Mouse (Mus musculus): ENCODE measurements around the gene Hexa. TPM values are rescaled to one million over a fixed set of nuclear protein-coding genes. Genes with fewer than 3 reads are reported as not detected.

The Hexa gene
- polyA plus RNA-seq (2016; fragmentation: Nextera tagmentation; extraction: Ambion mirVana): 42.4 and 42.5 TPM in 2 replicates

DNA sequence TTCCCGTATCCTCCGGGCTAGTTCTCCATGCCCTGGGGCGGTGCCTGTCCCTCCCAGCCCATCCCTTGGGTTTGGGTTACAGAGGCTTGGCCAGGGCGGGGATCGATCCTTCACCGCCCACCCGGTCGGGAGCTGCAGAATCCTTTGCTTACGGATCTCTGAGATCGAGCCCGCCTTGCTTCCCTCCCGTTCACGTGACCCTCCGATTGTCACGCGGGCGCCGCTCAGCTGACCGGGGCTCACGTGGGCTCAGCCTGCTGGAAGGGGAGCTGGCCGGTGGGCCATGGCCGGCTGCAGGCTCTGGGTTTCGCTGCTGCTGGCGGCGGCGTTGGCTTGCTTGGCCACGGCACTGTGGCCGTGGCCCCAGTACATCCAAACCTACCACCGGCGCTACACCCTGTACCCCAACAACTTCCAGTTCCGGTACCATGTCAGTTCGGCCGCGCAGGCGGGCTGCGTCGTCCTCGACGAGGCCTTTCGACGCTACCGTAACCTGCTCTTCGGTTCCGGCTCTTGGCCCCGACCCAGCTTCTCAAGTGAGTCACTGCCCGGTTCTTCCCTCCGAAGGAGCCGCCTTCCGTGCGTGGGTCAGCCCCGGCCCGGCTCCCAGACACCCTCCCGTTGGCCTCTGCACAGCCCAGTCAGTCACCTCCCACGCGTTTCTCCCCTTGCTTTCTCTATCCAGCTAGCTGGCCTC, at the start of gene Hexa, which contains the start of gene Tmem202:
Gene Hexa, plus strand, starts transcription at position 100 of the 697 bp plus-strand sequence.
Gene Tmem202, minus strand, starts transcription at position 407 of the 697 bp plus-strand sequence.
- Histone ChIP-seq H3K27ac (peak within 1 kb of the TSS; percentile 53), H3K36me3 (no peaks in the 10 kb centered on the region), H3K4me3 (peak within 1 kb of the TSS; percentile 68), H3K9ac (peak within 1 kb of the TSS; percentile 72), H3K27me3 (replicated peaks) (no peaks in the 10 kb centered on the region), H3K4me2 (peak within 1 kb of the TSS; percentile 92), H3K9me3 (replicated peaks) (no peaks in the 10 kb centered on the region), H3K4me1 (peaks cover 38% of the 10 kb centered on the region)
- WGBS (ENCODE audit: insufficient replicate concordance): 3% methylated on average over 55 of the region's 55 CpGs
- peak; percentile 73 for ATAC-seq

- Histone ChIP-seq H3K4me1 (no peaks in the 10 kb centered on the region), H3K9ac (no peak overlapping the region), H3K9me3 (replicated peaks) (no peaks in the 10 kb centered on the region), H3K4me3 (no peak overlapping the region), H3K27me3 (replicated peaks) (no peaks in the 10 kb centered on the region), H3K4me2 (no peak overlapping the region), H3K27ac (no peak overlapping the region), H3K36me3 (no peaks in the 10 kb centered on the region)
- ATAC-seq: no peak
- 37% methylated on average over 1 of the region's 1 CpGs for WGBS (ENCODE audit: insufficient replicate concordance)
Observed at GRCm38 (mm10) chr9:59508146-59508545, 31.2 kb upstream of the Hexa start.

GRCm38 (mm10) chr9:59512381-59512780, 27.0 kb upstream of the Hexa start:
- H3K9ac ChIP-seq: no peak overlapping the region
- H3K4me3 ChIP-seq: no peak overlapping the region
- no peak overlapping the region for H3K4me2 ChIP-seq
- WGBS (ENCODE audit: insufficient replicate concordance): 59% methylated on average over 4 of the region's 4 CpGs
- no peak overlapping the region for H3K27ac ChIP-seq
- no peaks in the 10 kb centered on the region for H3K36me3 ChIP-seq
- H3K4me1 ChIP-seq: no peaks in the 10 kb centered on the region
- no peak for ATAC-seq
- H3K9me3 ChIP-seq (replicated peaks): no peaks in the 10 kb centered on the region
- no peaks in the 10 kb centered on the region for H3K27me3 ChIP-seq (replicated peaks)

GRCm38 (mm10) chr9:59515069-59515468, 24.3 kb upstream of the Hexa start:
- H3K4me2 ChIP-seq: no peak overlapping the region
- no peaks in the 10 kb centered on the region for H3K9me3 ChIP-seq (replicated peaks)
- no peaks in the 10 kb centered on the region for H3K4me1 ChIP-seq
- no peak overlapping the region for H3K27ac ChIP-seq
- no peak for ATAC-seq
- H3K9ac ChIP-seq: no peak overlapping the region
- 15% methylated on average over 3 of the region's 3 CpGs for WGBS (ENCODE audit: insufficient replicate concordance)
- H3K4me3 ChIP-seq: no peak overlapping the region
- H3K36me3 ChIP-seq: no peaks in the 10 kb centered on the region
- H3K27me3 ChIP-seq (replicated peaks): no peaks in the 10 kb centered on the region

- no peak overlapping the region for H3K4me2 ChIP-seq
- no peaks in the 10 kb centered on the region for H3K9me3 ChIP-seq (replicated peaks)
- no peak overlapping the region for H3K4me3 ChIP-seq
- no peak overlapping the region for H3K9ac ChIP-seq
- no peaks in the 10 kb centered on the region for H3K27me3 ChIP-seq (replicated peaks)
- H3K27ac ChIP-seq: no peak overlapping the region
- no peak for ATAC-seq
- no peaks in the 10 kb centered on the region for H3K4me1 ChIP-seq
- no peaks in the 10 kb centered on the region for H3K36me3 ChIP-seq
- 49% methylated on average over 7 of the region's 7 CpGs for WGBS (ENCODE audit: insufficient replicate concordance)
Observed at GRCm38 (mm10) chr9:59517127-59517526, 22.2 kb upstream of the Hexa start.

DNA sequence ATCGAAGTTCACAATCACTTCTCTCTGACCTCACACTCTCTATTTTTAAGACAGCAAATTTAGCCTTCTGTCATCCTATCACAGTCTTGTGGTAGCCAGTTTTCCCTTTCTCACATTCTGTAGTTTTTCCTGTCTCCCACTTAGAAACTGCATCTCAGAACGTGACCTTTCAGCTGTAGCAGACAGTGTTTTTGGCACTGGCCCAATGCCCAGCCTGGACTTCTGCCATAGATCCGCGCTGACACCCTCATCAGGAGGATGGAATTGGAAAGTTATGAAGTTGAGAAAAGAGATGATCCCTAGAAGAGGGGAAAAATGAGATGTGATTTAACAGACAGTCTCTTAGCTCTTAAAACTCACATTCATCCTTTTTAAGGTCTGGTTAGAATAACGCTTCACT, 20.4 kb upstream of the Hexa start:
- peaks cover 9% of the 10 kb centered on the region for H3K4me1 ChIP-seq
- no peaks in the 10 kb centered on the region for H3K36me3 ChIP-seq
- no peak overlapping the region for H3K4me3 ChIP-seq
- H3K4me2 ChIP-seq: no peak overlapping the region
- ATAC-seq: no peak
- no peak overlapping the region for H3K9ac ChIP-seq
- WGBS (ENCODE audit: insufficient replicate concordance): 62% methylated on average over 5 of the region's 5 CpGs
- H3K27me3 ChIP-seq (replicated peaks): no peaks in the 10 kb centered on the region
- H3K27ac ChIP-seq: no peak overlapping the region
- no peaks in the 10 kb centered on the region for H3K9me3 ChIP-seq (replicated peaks)

GRCm38 (mm10) chr9:59519396-59519795, 19.9 kb upstream of the Hexa start:
- 64% methylated on average over 2 of the region's 2 CpGs for WGBS (ENCODE audit: insufficient replicate concordance)
- peaks cover 9% of the 10 kb centered on the region for H3K4me1 ChIP-seq
- H3K9ac ChIP-seq: no peak overlapping the region
- no peaks in the 10 kb centered on the region for H3K27me3 ChIP-seq (replicated peaks)
- H3K27ac ChIP-seq: no peak overlapping the region
- no peaks in the 10 kb centered on the region for H3K9me3 ChIP-seq (replicated peaks)
- H3K4me2 ChIP-seq: no peak overlapping the region
- H3K4me3 ChIP-seq: no peak overlapping the region
- no peak for ATAC-seq
- no peaks in the 10 kb centered on the region for H3K36me3 ChIP-seq

- 21% methylated on average over 4 of the region's 4 CpGs for WGBS (ENCODE audit: insufficient replicate concordance)
- Histone ChIP-seq H3K4me1 (peaks cover 15% of the 10 kb centered on the region), H3K36me3 (no peaks in the 10 kb centered on the region), H3K27me3 (replicated peaks) (no peaks in the 10 kb centered on the region), H3K4me2 (no peak overlapping the region), H3K27ac (no peak overlapping the region), H3K4me3 (no peak overlapping the region), H3K9ac (no peak overlapping the region), H3K9me3 (replicated peaks) (no peaks in the 10 kb centered on the region)
- no peak for ATAC-seq
Observed at GRCm38 (mm10) chr9:59522906-59523305, 16.4 kb upstream of the Hexa start.

DNA sequence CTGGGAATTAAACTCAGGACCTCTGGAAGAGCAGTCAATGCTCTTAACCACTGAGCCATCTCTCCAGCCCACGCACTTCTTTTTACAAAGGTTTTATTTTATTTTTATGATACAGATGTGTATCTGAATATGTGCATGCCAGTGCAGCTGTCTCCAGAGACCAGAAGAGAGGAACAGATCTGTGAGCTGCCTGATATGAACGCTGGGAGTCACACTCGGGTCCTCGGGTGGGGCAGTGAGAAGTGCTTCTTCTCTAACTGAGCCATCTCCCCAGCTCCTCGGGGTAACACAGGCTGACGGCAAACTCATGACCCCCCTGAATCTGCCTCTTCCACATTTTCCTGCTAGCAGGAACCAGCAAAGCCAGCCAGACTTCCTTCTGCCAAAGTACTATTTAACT, 12.6 kb upstream of the Hexa start:
- WGBS (ENCODE audit: insufficient replicate concordance): 22% methylated on average over 6 of the region's 6 CpGs
- Histone ChIP-seq H3K36me3 (no peaks in the 10 kb centered on the region), H3K27me3 (replicated peaks) (0 out of 2 replicates have a peak, but pooled peaks cover 3% of the 10 kb centered on the region), H3K4me2 (no peak overlapping the region), H3K9ac (no peak overlapping the region), H3K4me1 (peaks cover 15% of the 10 kb centered on the region), H3K27ac (no peak overlapping the region), H3K9me3 (replicated peaks) (no peaks in the 10 kb centered on the region), H3K4me3 (no peak overlapping the region)
- ATAC-seq: no peak

GRCm38 (mm10) chr9:59527580-59527979, 11.8 kb upstream of the Hexa start:
- no peaks in the 10 kb centered on the region for H3K36me3 ChIP-seq
- H3K4me2 ChIP-seq: no peak overlapping the region
- 70% methylated on average over 3 of the region's 3 CpGs for WGBS (ENCODE audit: insufficient replicate concordance)
- ATAC-seq: no peak
- H3K27ac ChIP-seq: no peak overlapping the region
- no peaks in the 10 kb centered on the region for H3K9me3 ChIP-seq (replicated peaks)
- H3K4me1 ChIP-seq: peaks cover 14% of the 10 kb centered on the region
- no peak overlapping the region for H3K4me3 ChIP-seq
- 0 out of 2 replicates have a peak, but pooled peaks cover 3% of the 10 kb centered on the region for H3K27me3 ChIP-seq (replicated peaks)
- H3K9ac ChIP-seq: no peak overlapping the region

GRCm38 (mm10) chr9:59528274-59528673, 11.1 kb upstream of the Hexa start:
- 74% methylated on average over 2 of the region's 2 CpGs for WGBS (ENCODE audit: insufficient replicate concordance)
- no peak overlapping the region for H3K4me3 ChIP-seq
- no peak overlapping the region for H3K27ac ChIP-seq
- no peak overlapping the region for H3K9ac ChIP-seq
- peaks cover 7% of the 10 kb centered on the region; the same call in 1 of the 2 replicates for H3K4me1 ChIP-seq
- H3K9me3 ChIP-seq (replicated peaks): no peaks in the 10 kb centered on the region
- H3K36me3 ChIP-seq: no peaks in the 10 kb centered on the region
- ATAC-seq: no peak
- H3K27me3 ChIP-seq (replicated peaks): 0 out of 2 replicates have a peak, but pooled peaks cover 3% of the 10 kb centered on the region
- H3K4me2 ChIP-seq: no peak overlapping the region

DNA sequence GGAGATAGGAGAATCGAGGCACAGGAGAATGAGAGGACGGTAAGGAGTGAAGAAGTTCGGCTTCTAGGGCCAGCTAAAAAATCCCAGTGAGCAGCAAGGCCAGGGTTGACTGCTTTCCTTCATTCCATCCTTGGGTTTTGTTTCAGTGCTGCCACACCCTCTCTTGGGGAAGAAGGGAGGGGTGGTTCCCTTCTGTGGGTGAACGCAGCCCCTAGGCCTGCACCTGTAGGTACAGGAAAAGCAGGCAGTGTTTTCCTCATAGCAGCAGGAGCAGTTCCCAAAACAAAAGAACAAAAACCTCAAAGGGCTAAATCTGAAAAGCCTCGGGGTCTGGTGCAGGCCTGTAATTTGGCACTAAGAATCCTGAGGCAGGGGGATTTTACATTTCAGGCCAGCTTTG, 7.7 kb upstream of the Hexa start:
- Histone ChIP-seq H3K36me3 (no peaks in the 10 kb centered on the region), H3K27ac (no peak overlapping the region), H3K9me3 (replicated peaks) (no peaks in the 10 kb centered on the region), H3K4me1 (peaks cover 5% of the 10 kb centered on the region; the same call in 1 of the 2 replicates), H3K4me3 (no peak overlapping the region), H3K4me2 (no peak overlapping the region), H3K9ac (no peak overlapping the region), H3K27me3 (replicated peaks) (0 out of 2 replicates have a peak, but pooled peaks cover 3% of the 10 kb centered on the region)
- ATAC-seq: no peak
- 51% methylated on average over 5 of the region's 5 CpGs for WGBS (ENCODE audit: insufficient replicate concordance)

Measured in liver, embryonic 12.5 days (tissue).